Mouse (Mus musculus): ENCODE results near the gene Rab22a. TPM values are rescaled to one million over a fixed set of nuclear protein-coding genes. Genes with fewer than 3 reads are reported as not detected.

Rab22a gene
- total and polyA plus RNA-seq, 3 experiments, result 13.9 to 23.1 (median 15.0) TPM

- Histone ChIP-seq H3K27me3 (ENCODE audit: insufficient read depth, low read length) (no peaks in the 10 kb centered on the region), H3K36me3 (replicated peaks) (peaks cover 90% of the 10 kb centered on the region), H3K4me1 (ENCODE audit: insufficient read depth, low read depth, low read length) (peaks cover 22% of the 10 kb centered on the region), H3K4me3 (ENCODE audit: low read depth, low read length) (no peak overlapping the region), H3K9me3 (replicated peaks) (no peaks in the 10 kb centered on the region)
- DNase-seq (ENCODE audit: low spot score), result no peak
- TF ChIP-seq CTCF (IDR thresholded peaks at IDR 0.05; ENCODE audit: low read depth, low read length), result no peak
- peak; percentile 38; the same call in 1 of the 2 replicates for ATAC-seq (ENCODE audit: extremely low read depth, insufficient number of reproducible peaks, low FRiP score, poor library complexity, severe bottlenecking)
These were observed 5.7 kb downstream of the Rab22a start for GRCm38 (mm10) chr2:173665271-173665670.

- Histone ChIP-seq H3K27me3 (ENCODE audit: insufficient read depth, low read length) (no peaks in the 10 kb centered on the region), H3K36me3 (replicated peaks) (peaks cover 95% of the 10 kb centered on the region), H3K9me3 (replicated peaks) (no peaks in the 10 kb centered on the region), H3K4me3 (ENCODE audit: low read depth, low read length) (no peak overlapping the region), H3K4me1 (ENCODE audit: insufficient read depth, low read depth, low read length) (peaks cover 16% of the 10 kb centered on the region)
- TF ChIP-seq CTCF (IDR thresholded peaks at IDR 0.05; ENCODE audit: low read depth, low read length), result no peak
- no peak for TF ChIP-seq GATA2 (IDR thresholded peaks at IDR 0.05; ENCODE audit: borderline replicate concordance, low read depth, low read length)
- TF ChIP-seq TAL1 (conservative IDR thresholded peaks at IDR 0.05; ENCODE audit: low read depth, low read length), result no peak
- no peak for TF ChIP-seq GATA1 (IDR thresholded peaks at IDR 0.05; ENCODE audit: borderline replicate concordance, low read length)
- TF ChIP-seq POLR2AphosphoS5 (IDR thresholded peaks at IDR 0.05; ENCODE audit: insufficient replicate concordance, low read depth, low read length), result no peak
- ATAC-seq (ENCODE audit: extremely low read depth, insufficient number of reproducible peaks, low FRiP score, poor library complexity, severe bottlenecking) (no peak), DNase-seq (ENCODE audit: low spot score) (no peak)
These were observed 7.3 kb downstream of the Rab22a start for GRCm38 (mm10) chr2:173666876-173667275.

- Histone ChIP-seq H3K9me3 (replicated peaks) (no peaks in the 10 kb centered on the region), H3K4me1 (ENCODE audit: insufficient read depth, low read depth, low read length) (peaks cover 6% of the 10 kb centered on the region), H3K4me3 (ENCODE audit: low read depth, low read length) (no peak overlapping the region), H3K27me3 (ENCODE audit: insufficient read depth, low read length) (no peaks in the 10 kb centered on the region), H3K36me3 (replicated peaks) (peaks cover 91% of the 10 kb centered on the region)
- TF ChIP-seq POLR2AphosphoS5 (IDR thresholded peaks at IDR 0.05; ENCODE audit: insufficient replicate concordance, low read depth, low read length) (no peak), TAL1 (conservative IDR thresholded peaks at IDR 0.05; ENCODE audit: low read depth, low read length) (no peak), CTCF (IDR thresholded peaks at IDR 0.05; ENCODE audit: low read depth, low read length) (no peak), GATA2 (IDR thresholded peaks at IDR 0.05; ENCODE audit: borderline replicate concordance, low read depth, low read length) (no peak), GATA1 (IDR thresholded peaks at IDR 0.05; ENCODE audit: borderline replicate concordance, low read length) (no peak)
- ATAC-seq (ENCODE audit: extremely low read depth, insufficient number of reproducible peaks, low FRiP score, poor library complexity, severe bottlenecking) (no peak; the same call in 1 of the 2 replicates), DNase-seq (ENCODE audit: low spot score) (no peak)
These were observed 12.9 kb downstream of the Rab22a start for GRCm38 (mm10) chr2:173672328-173672896.

GRCm38 (mm10) chr2:173673469-173673868, 13.9 kb downstream of the Rab22a start:
- H3K9me3 ChIP-seq (replicated peaks), result no peaks in the 10 kb centered on the region
- peaks cover 6% of the 10 kb centered on the region for H3K4me1 ChIP-seq (ENCODE audit: insufficient read depth, low read depth, low read length)
- no peak for ATAC-seq (ENCODE audit: extremely low read depth, insufficient number of reproducible peaks, low FRiP score, poor library complexity, severe bottlenecking)
- no peak for DNase-seq (ENCODE audit: low spot score)
- H3K36me3 ChIP-seq (replicated peaks), result peaks cover 90% of the 10 kb centered on the region
- TF ChIP-seq GATA1 (IDR thresholded peaks at IDR 0.05; ENCODE audit: borderline replicate concordance, low read length), result no peak
- TF ChIP-seq GATA2 (IDR thresholded peaks at IDR 0.05; ENCODE audit: borderline replicate concordance, low read depth, low read length), result no peak
- TF ChIP-seq TAL1 (conservative IDR thresholded peaks at IDR 0.05; ENCODE audit: low read depth, low read length), result no peak
- TF ChIP-seq CTCF (IDR thresholded peaks at IDR 0.05; ENCODE audit: low read depth, low read length), result no peak
- no peak for TF ChIP-seq POLR2AphosphoS5 (IDR thresholded peaks at IDR 0.05; ENCODE audit: insufficient replicate concordance, low read depth, low read length)
- no peak overlapping the region for H3K4me3 ChIP-seq (ENCODE audit: low read depth, low read length)
- H3K27me3 ChIP-seq (ENCODE audit: insufficient read depth, low read length), result no peaks in the 10 kb centered on the region

GRCm38 (mm10) chr2:173678593-173678992, 19.0 kb downstream of the Rab22a start:
- H3K4me3 ChIP-seq (ENCODE audit: low read depth, low read length), result no peak overlapping the region
- peaks cover 78% of the 10 kb centered on the region for H3K36me3 ChIP-seq (replicated peaks)
- ATAC-seq (ENCODE audit: extremely low read depth, insufficient number of reproducible peaks, low FRiP score, poor library complexity, severe bottlenecking) (no peak), DNase-seq (ENCODE audit: low spot score) (no peak)
- TF ChIP-seq GATA2 (IDR thresholded peaks at IDR 0.05; ENCODE audit: borderline replicate concordance, low read depth, low read length) (no peak), CTCF (IDR thresholded peaks at IDR 0.05; ENCODE audit: low read depth, low read length) (no peak), POLR2AphosphoS5 (IDR thresholded peaks at IDR 0.05; ENCODE audit: insufficient replicate concordance, low read depth, low read length) (no peak), GATA1 (IDR thresholded peaks at IDR 0.05; ENCODE audit: borderline replicate concordance, low read length) (no peak), TAL1 (conservative IDR thresholded peaks at IDR 0.05; ENCODE audit: low read depth, low read length) (no peak)
- H3K27me3 ChIP-seq (ENCODE audit: insufficient read depth, low read length), result no peaks in the 10 kb centered on the region
- no peaks in the 10 kb centered on the region for H3K9me3 ChIP-seq (replicated peaks)
- peaks cover 5% of the 10 kb centered on the region for H3K4me1 ChIP-seq (ENCODE audit: insufficient read depth, low read depth, low read length)

GRCm38 (mm10) chr2:173679217-173679616, 19.7 kb downstream of the Rab22a start:
- ATAC-seq (ENCODE audit: extremely low read depth, insufficient number of reproducible peaks, low FRiP score, poor library complexity, severe bottlenecking) (no peak), DNase-seq (ENCODE audit: low spot score) (no peak)

More at GRCm38 (mm10) chr2:173679217-173679616, 19.7 kb downstream of the Rab22a start:
- Histone ChIP-seq H3K4me3 (ENCODE audit: low read depth, low read length) (no peak overlapping the region), H3K36me3 (replicated peaks) (peaks cover 77% of the 10 kb centered on the region), H3K9me3 (replicated peaks) (no peaks in the 10 kb centered on the region), H3K27me3 (ENCODE audit: insufficient read depth, low read length) (no peaks in the 10 kb centered on the region), H3K4me1 (ENCODE audit: insufficient read depth, low read depth, low read length) (peaks cover 5% of the 10 kb centered on the region)
- TF ChIP-seq CTCF (IDR thresholded peaks at IDR 0.05; ENCODE audit: low read depth, low read length) (no peak), GATA2 (IDR thresholded peaks at IDR 0.05; ENCODE audit: borderline replicate concordance, low read depth, low read length) (no peak), TAL1 (conservative IDR thresholded peaks at IDR 0.05; ENCODE audit: low read depth, low read length) (no peak), GATA1 (IDR thresholded peaks at IDR 0.05; ENCODE audit: borderline replicate concordance, low read length) (no peak), POLR2AphosphoS5 (IDR thresholded peaks at IDR 0.05; ENCODE audit: insufficient replicate concordance, low read depth, low read length) (no peak)
